Mouse (Mus musculus): Measurements from ENCODE around the gene Trip10.

- TF ChIP-seq POLR2A (IDR thresholded peaks at IDR 0.05; ENCODE audit: borderline replicate concordance, extremely low read depth, insufficient read depth, insufficient read length, poor library complexity, severe bottlenecking) (no peak), CTCF (IDR thresholded peaks at IDR 0.05; ENCODE audit: borderline replicate concordance, extremely low read depth, insufficient read depth, insufficient read length) (no peak)
These were observed 57.8 kb downstream of the Trip10 start for GRCm38 (mm10) chr17:57307074-57307473.

Measured in brain, embryonic 14.5 days (tissue).